Mouse (Mus musculus): ENCODE results near the gene Ewsr1.

Gene Ewsr1

GRCm38 (mm10) chr11:5025108-5025507 lies 74.0 kb downstream of the Ewsr1 start:
- DNase-seq (ENCODE audit: low read depth in 2 of 2, low spot score in 2 of 2), result no peak
